Mouse (Mus musculus) 3T3-L1 (cell line): ENCODE data around the gene Nog.
A peak's percentile ranks its signal among the peaks of the same experiment; 100 is the strongest.

Experiments used
- DNase-seq: peaks from one replicate; pipeline ENCODE4 v3.0.0-alpha.2; 2015; ENCODE audit warnings: low read depth, low spot score

The Nog gene

DNA sequence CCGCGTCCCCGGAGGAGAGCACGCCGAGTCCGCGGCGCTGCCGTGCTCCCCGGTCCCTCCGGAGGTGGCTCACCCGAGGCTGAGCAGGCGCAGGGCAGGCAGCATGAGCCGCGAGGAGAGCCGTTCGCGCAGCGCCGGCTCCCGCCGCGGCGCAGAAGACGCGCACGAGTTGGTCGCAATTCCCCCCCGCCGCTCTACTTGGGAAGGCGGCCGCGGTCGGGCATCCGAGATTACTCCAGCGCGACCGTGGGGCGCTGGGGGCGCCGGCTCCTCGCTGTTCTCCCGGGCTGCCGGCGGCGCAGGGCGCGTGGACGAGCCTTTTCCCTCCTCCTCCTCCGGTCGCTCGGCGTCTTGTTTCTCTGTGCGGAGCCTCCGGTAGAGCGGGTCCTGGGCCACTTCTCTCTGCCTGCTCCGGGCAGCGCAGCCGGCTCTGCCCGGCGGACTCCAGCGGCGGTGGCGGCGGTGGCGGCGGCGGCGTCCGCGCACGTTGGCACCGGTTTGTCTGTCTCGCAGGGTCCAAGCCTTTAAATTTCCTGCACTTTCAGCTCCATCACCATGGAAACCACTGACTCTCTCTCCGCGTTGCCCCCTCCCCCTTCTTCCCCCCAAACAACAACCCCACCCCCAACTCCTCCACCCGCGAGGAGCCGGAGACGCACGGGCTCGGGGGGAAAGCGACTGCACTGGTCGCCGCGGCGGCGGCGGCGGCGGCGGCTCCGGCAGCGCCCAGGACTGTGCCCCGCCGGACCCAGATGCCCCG is at the start of gene Nog:
Nog (minus strand) TSS at position 277 of the 760 bp plus-strand sequence.
- DNase-seq, result peak; percentile 7

DNA sequence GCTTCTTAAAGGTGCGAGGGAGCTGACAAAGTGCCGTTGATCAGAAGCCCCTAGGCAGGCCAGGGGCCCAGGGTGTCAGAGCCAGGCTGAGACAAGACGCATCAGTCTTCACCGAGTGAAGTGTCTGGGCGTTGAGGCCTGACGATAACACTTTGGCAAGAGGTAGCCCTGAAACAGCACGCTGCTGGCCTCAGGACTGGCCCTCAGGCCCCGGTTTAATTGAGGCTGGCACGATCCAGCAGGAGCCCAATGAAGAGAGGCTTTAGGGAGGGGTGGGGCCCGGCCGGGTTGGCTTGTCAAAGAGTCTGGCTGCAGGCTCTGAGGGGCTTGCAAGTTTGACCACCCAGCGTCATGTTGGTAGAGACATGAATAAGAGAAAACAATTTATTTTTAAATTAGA is 38.1 kb upstream of the Nog start:
- DNase-seq, result no peak

DNA sequence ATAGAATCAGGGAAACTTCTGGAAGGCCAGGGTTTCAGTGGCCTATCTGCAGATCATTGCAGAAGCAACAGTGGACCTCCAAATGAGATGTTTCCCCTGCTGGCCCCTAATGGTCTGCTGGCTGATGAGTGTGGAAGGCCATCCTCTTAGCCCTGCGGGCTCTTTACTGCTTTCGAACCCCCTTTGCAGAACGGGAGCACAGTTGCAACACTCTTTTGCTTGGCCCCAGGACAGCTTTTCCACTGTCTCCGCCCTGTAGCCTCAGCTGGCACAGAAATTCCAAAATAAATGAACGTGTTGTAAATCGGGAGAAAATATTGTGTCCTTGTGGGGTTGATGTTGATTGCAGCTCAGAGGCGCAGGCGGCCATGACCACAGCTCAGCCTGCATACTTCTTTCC is 37.7 kb upstream of the Nog start:
- DNase-seq, result no peak

DNA sequence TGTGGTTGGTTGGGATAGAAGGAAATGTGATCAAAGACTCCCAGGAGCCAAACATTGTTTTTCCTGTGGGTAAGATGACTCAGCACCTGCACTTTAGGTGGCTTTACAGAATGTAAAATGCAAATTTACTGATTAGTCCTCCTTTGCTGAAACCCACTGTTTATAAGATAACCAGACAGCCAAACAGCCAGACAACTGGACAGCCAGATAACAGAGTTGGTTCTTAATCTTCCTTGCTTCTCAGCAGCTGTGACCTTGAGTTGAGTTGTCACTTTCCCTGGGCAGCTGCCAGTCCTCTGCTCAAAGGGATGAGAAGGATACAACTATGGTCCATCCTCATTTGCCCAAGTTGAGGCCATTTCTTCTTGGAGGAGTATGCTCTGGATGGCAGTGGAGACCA is 35.8 kb upstream of the Nog start:
- no peak for DNase-seq

DNA sequence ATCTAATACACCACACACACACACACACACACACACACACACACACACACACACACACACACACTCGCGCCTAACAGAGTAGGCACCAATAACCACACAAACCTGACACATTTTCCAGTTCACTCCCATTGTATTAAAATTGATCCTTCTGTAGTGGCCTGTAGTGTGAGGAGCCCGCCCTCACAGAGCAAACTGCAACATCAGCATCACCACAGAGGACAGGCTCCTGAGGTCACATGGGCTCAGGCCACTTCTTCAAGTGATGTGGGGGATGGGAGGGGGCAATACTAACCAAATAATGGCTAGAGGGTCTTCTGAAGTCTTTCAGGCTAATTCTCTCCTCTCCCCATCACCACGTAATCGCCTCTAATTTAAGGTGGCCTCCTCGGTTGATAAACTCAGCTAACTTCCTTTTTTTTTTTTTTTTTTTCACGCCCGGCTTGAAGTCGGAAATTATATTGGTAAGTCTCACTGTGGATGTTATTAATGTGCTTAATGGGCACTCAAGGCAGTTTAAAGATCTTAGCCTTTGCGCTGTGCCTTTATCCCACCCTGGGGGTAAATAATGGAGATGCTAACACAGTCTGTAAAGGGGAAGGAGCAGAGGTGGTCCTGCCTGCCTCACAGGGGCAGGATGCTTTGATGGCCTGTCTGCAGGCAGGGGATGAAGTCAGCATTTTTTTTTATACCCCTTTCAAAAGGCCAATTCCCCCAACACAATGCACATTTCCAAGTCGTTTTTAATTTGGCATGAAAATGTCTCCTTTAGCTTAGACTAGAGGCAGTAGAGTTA is 25.2 kb upstream of the Nog start:
- DNase-seq, result no peak

DNA sequence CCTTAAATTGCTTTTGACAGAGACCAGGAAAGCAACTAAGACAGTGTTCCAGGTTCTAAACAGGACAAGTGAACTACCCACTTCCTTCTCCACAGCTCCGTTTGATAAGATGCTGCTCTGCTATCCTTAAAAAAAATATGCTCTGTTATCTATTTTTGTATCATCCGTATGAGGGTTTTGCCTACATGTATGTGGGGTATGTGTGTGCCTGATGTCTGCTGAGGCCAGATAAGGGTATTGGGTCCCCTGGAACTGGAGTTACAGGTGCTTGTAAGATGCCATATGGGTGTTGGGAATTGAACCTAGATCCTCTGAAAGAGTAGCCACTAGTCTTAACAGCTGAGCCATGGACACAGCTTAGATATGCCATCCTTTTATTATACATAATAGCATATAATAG is 19.6 kb upstream of the Nog start:
- no peak for DNase-seq

DNA sequence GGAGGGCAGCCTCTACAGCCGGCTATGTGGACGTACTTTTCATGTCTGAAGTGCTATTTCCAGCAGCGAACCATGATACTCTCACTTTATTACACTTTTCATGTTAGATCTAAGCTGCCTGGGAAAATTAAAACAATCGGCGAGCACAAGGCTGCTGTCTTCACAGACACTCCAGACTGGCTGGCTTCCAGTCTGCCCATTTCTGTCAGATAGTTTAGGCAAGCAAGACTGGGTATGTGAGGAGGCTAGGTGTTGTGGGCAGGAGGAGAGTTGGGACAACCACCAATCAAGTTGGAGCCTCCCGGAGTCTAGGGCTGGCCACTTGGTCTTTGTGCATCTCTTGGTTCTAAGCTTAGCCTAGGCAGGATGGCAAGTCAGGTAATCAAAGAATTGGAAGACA is 17.5 kb upstream of the Nog start:
- no peak for DNase-seq

DNA sequence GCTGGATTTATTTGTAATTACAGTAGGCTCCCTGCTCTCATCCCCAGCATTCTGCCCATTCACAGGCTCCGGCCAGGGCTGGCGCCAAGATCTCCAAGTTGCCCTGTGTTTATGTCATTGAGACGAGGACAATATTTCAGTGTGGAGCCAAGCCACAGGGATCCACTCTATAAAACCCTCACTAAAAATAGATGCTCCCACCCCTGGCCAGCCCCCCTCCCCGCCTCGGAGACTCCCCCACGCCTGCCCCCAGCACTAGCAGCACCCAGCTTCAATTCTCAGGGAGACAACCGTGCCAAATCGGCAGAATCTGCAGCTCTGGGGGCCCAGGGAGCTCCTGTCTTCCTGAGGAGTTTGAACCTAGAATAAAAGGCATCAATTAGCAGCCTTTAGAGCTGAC is 16.2 kb upstream of the Nog start:
- DNase-seq, result no peak

DNA sequence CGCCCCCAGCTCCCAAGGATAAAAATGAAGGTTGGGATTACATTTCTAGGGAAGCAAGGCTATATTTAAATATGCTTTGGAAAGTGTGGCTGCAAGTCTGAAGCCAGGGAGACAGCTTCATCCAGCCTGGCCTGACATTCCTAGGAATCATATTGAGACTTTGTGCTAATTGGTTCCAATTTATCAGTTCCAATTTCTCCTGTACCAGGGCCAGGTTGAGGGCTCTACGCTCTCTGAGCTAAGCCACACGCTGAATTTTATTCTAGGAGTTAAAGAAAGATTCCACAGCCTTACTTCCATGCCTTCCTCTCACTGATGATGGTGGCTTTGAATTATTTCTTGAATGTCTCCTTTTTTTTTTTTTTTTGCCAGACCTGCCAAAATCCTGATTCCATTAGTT is 15.6 kb upstream of the Nog start:
- no peak for DNase-seq

DNA sequence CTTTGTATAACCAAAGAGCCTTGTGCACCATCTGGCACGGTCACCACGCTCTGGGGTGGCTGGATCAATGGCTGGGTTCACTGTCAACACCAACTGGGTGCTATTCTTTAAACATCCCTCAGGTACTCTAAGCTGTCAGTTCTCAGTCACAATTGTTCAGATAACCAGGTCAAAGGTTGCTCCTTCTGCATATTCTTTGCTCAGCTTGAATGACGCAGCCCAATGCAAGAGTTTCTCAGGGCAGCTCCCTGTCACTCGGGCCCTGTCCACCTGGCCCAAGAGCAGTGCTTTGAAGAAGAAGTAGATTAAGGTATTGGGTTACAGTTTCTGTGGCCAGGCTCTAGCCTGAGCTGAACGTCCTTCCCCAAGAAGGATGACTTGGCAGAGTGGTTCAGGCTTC is 12.2 kb upstream of the Nog start:
- no peak for DNase-seq

DNA sequence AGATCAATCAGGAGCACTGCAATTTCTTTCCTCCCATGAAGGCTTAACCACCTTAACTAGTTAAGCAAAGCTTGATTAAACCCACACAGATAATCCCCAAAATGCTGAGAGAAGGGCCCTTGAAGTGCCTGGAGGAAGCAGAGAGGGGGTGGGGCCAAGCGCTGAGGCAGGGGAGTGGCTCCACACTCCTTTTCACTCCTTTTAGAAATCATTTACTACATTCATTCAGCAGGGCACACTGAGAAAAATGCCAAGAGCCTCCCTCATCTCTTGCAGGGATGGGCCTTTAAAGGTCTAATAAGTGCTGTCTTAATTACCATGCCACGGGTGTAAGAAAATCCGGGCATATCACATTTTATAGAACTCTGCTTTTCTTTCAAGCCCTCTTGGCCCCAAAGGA is 10.2 kb upstream of the Nog start:
- no peak for DNase-seq

DNA sequence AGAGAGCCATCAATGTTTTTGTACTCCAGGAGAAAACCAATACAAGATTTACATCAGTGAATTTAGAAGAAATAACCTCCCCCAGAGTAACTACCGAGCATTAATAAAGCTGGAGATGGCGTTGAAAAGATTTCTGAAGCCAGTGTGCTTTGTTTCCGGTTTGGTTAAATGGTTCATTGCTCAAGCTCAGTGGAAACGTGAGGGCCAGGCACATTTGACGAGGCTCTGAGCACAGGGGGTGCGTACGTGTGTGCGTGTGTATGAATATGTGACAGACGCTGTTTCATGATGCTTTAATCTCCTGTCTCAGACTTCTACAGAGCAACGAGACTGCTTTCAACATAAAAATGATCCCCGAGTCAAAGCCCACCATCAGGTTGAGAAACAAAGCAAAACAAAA is 8.1 kb upstream of the Nog start:
- DNase-seq, result no peak

DNA sequence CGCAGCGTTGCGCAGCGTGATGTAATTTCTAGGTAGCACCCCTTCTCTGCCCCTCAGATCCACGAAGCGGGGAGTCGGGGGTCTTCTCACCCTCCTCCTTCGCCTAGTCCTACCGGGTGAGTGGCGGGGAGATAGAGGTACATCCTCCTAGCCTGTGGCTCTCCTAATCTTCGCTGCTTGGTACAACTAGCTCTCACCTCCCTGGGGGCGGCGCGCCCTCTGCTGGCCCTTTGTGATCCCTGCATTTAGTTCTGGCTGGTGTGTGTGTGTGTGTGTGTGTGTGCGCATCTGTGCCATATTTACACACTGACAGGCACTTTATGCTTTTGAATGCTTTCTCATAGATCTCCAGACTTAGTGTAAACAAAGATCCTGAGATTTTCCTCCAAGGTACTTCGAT is 1.3 kb upstream of the Nog start:
- peak; percentile 89 for DNase-seq

DNA sequence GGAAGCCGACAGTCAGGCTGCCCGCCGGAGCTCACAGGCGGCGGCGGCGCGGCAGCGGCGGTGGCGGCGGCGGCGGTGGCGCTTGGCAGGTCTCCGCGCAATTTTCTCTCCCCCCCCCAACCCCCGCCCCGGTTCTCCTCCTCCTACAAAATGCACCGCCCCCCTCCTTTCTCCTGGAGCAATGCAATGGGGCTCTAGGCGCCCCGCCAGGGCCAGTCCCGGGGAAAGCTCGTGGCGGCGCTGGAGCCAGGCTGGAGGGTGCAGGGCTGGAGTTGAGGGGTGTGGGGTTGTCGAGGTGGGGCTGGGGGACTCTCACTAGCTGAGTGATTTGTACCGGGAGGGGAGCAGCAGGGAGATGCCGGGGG is 666 bp upstream of the Nog start:
- DNase-seq, result peak; percentile 47

DNA sequence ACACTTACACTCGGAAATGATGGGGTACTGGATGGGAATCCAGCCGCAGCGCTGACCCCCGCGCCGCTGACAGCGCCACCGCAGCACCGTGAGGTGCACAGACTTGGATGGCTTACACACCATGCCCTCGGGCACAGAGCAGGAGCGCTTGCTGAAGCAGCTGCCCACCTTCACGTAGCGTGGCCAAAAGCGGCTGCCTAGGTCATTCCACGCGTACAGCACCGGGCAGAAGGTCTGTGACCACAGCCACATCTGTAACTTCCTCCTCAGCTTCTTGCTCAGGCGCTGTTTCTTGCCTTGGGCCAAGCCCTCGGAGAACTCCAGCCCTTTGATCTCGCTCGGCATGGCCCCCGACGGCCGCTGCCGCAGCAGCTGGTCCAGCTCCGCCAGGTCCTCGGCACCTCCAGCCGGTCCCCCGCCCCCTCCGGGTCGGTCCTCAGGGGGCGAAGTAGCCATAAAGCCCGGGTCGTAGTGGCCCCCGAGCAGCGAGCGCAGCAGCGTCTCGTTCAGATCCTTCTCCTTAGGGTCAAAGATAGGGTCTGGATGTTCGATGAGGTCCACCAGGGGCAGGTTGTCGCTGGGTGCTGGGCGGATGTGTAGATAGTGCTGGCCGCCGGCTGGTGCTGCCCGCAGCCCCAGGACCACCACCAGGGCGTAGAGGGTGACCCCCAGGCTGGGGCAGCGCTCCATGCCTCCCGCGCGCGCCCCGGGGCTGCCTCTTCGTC is 639 bp downstream of the Nog start:
- DNase-seq, result no peak

DNA sequence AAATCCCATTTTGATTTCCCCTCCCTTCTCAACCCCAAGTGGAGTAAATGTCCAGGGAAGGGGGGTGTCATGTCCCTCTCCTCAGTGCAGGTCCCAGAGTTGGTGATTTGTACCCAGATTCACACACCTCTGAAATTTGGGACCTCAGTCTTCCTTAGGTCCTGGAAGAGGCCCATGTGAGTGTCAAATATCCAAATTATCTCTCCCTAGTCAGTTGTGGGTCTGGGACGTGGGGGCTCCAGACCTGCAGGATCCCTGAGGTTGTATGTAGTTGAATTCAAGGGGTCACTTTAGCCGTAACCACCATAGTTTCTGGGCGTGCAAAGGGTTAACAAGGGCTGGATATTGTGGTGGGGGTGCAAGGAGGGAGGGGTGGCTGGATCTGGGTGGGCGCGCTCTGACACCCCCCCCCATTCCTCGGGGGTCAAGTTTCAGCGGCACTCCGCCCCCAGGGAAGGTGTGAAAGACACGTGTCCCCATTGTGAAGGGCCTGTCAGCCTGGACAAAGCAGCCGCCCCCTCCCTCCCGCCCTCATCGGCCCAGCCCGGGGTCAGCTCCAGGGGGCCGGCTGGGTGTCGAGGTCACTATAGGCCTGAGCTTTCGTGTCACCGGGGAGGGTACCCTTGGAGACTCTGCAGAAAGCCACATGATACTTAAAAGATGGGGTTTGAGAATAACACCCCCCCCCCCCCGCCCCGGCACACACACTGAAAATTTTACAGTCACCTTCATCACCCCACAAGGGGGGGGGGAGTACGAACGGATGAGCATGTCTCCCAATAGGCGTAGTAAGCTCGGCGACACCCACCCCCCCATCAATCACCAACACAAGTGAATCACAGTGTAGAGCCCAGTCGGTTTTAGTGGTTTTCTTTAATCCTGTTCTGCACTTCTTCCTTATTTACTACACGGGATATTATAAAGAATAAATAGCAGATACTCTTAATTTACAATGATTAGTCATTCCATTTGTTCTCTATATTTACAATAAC is 2.1 kb downstream of the Nog start:
- no peak for DNase-seq

DNA sequence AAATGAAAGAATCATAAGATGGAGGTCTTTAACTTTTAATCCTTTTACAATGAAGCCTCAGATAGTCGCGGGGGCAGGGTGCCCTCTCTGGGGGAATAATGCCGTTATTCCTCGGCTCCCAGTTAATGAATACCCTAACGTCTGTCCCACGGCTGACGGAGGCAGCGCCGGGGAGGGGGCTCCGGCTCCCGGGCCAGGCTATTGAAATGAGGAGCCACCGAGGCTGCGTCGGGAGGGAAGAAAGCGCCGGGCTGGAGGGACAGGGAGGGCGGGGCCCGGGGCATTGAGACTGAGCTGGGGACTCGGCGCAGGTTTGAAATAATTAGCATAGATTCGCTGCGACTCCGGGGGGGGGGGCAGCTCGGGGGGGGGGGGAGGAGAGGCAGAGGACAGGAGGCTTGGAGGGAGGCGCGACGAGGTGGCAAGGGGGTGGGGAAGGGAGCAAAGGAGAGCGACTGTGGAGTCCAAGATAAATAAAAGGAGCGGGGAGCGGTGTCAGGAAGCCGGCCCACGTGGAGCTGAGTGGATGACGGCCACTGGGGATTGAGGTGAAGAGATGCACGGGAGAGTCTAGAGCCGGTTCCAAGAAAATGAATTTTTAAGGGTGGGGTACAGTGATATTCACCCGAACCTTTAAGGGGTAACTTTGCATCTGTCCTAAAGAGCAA is 2.9 kb downstream of the Nog start:
- no peak for DNase-seq

DNA sequence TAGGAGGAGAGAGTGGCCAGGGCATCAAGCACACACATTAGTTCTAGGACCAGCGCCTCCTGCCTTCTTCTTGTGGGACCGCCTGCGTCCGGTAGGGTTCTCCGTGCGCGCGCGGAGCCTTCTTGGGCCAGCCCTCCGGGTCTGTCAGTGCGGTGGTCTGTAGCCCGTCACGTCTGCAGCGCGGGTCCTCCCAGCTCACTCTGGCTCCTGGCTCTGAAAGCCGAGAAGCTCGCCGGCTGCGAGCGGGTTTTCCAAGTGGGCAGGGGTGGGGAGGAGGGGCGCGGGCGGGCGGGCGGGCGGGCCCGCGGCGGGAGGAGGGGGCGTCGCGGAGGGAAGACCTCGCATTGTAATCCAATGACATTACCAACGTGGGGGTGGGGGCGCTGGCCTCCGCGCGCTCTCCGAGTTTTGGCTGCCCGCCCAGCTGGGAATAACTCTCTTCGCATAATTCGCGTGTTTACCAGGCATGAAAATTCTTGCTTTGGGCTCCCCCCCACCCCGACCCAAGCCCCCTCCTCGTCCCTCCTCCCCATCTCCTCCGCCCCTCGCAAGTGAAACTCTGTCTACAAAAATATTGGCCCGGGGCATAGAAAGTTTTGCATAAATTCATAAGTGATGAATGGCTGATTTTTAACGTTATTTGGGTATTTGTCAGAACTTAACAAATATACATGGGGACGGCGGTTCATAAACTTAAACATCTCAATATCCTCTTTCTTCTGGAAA is 3.7 kb downstream of the Nog start:
- DNase-seq, result peak; percentile 60

DNA sequence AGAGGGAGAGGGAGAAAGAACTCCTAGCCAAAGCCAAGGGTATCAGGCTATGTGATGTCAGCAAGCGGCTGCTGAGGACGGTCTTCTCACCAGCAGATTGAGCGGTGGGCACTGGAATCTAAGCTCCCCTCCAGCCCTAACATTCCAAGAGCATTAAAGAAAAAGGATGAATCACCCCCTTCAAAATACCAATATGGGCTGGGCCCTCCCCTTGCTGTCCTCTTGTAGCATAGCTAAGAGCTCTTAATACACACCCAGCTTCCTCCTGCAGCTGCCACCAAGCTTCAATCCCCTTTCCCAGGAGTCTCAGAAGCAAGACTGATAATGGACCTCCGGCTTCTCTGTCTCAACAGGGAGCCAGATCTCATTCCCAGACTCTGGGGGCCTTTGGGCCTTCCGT is 4.6 kb downstream of the Nog start:
- DNase-seq, result peak; percentile 52

DNA sequence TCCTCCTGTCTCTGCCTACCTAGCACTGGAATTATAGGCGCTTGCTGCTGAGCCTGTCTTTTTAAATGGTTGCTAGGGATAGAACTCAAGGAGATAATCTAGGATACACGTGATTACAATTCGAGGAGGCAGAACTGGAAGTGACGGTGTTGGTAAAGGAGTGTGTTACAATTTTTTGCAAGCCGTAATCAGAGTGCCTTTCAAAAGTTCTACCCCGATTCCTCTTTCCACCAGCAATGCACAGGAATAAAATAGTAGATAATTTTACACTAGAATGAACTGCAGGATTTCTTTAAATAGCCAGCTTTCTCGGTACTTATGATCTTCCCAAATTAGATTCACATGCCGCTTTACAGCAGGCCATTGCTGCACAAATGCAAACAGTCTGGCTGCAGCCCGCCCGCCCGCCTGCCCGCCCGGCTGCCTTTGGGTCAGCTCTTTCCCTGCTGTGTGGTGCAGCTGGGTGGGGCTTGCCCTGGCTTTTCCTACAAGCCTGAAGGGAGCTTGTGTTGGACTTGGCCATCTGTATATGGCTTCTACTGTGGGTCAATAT is 32.2 kb downstream of the Nog start:
- DNase-seq, result no peak
